Mouse (Mus musculus) midbrain, postnatal 0 days (tissue): ENCODE data around the gene Gm17545. TPM values are rescaled to one million over a fixed set of nuclear protein-coding genes. Genes with fewer than 3 reads are reported as not detected.
A peak's percentile ranks its signal among the peaks of the same experiment; 100 is the strongest.

Experiments used
- ATAC-seq: fragments of 200-750 bp; cut with Nextera tagmentation; 2 replicates; pipeline ENCODE4 v1.8.0; 2017; ENCODE audit warnings: moderate number of reproducible peaks, mild to moderate bottlenecking, moderate TSS enrichment, moderate library complexity; ENCODE audit not compliant: low FRiP score
- DNase-seq: peaks from one replicate; pipeline ENCODE4 v3.0.0-alpha.2; 2015; ENCODE audit warnings: low spot score
- H3K27ac ChIP-seq: fragments of 300-500 bp; sonication (generic); 2 replicates; pipeline ENCODE4 v1.5.1; 2014; ENCODE audit warnings: low read depth, mild to moderate bottlenecking, low read length, mixed read lengths
- H3K27me3 ChIP-seq: fragments of 300-500 bp; sonication (generic); 2 replicates; pipeline ENCODE4 v1.6.1; 2014; ENCODE audit warnings: low read length, control low read depth, mixed read lengths; ENCODE audit not compliant: insufficient read depth
- H3K36me3 ChIP-seq: fragments of 300-500 bp; sonication (generic); 2 replicates; pipeline ENCODE4 v1.6.1; 2014; ENCODE audit warnings: low read length, control low read depth, mixed read lengths; ENCODE audit not compliant: insufficient read depth
- H3K4me1 ChIP-seq: fragments of 300-500 bp; sonication (generic); 2 replicates; pipeline ENCODE4 v1.6.1; 2014; ENCODE audit warnings: mild to moderate bottlenecking, control low read depth, antibody characterized with exemption, low read length, mixed read lengths; ENCODE audit not compliant: insufficient read depth
- H3K4me2 ChIP-seq: fragments of 300-500 bp; sonication (generic); 2 replicates; pipeline ENCODE4 v1.6.1; 2014; ENCODE audit warnings: low read depth, mild to moderate bottlenecking, low read length, mixed read lengths; ENCODE audit not compliant: poor library complexity, severe bottlenecking
- H3K4me3 ChIP-seq: fragments of 300-500 bp; sonication (generic); 2 replicates; pipeline ENCODE4 v1.5.1; 2014; ENCODE audit warnings: low read depth, mild to moderate bottlenecking, low read length, moderate library complexity
- H3K9ac ChIP-seq: fragments of 300-500 bp; sonication (generic); replicated peaks from 2 replicates; pipeline ENCODE4 v1.6.1; 2014; ENCODE audit warnings: mild to moderate bottlenecking, low read length, moderate library complexity, mixed read lengths; ENCODE audit not compliant: poor library complexity, severe bottlenecking
- H3K9me3 ChIP-seq: fragments of 300-500 bp; sonication (generic); 2 replicates; pipeline ENCODE4 v1.6.1; 2016; ENCODE audit warnings: low read length, control low read depth
- CTCF ChIP-seq: IDR thresholded peaks from 2 replicates; pipeline ENCODE4 v1.5.1; 2016; ENCODE audit warnings: antibody characterized with exemption, mild to moderate bottlenecking
- WGBS: fragments of 180-500 bp; shearing (Covaris S2); extraction: QIAGEN DNeasy Blood & Tissue Kit; methylation state at CpG from one replicate; pipeline ENCODE4 v1.1.7; 2014; 5-methylcytosine and 5-hydroxymethylcytosine counted together
- polyA plus RNA-seq: library from polyadenylated mRNA; unstranded; fragments of >200 nt; fragmentation: Nextera tagmentation; extraction: Ambion mirVana; gene quantifications from 2 replicates; pipeline ENCODE4 v1.2.1, GENCODE M21; 2015
- total RNA-seq: library from RNA; depleted of rRNA; stranded (reverse); fragments of >200 nt; gene quantifications from 2 replicates; pipeline ENCODE4 v1.2.3, GENCODE M21; 2014

The Gm17545 gene
- total and polyA plus RNA-seq, 2 experiments from 2014 or later, result not detected

DNA sequence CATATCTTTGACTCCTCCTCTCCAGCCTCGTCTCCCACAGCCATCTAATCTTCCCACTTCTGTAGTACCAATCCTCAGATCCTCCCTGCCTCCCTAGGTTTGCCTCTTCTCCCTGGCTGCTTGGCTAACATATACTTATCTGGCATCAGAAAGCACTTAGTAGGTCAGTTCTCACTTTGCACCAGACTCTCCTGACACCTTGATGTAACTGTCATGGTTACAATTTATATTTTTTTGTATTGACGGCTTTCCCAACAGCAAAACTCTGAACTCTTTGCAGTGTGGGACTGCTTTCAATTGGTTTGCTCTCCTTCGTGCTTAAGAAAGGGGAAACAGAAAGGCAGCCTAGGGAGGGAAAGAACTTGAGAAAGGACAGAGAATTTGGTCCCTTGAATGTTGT, 37.9 kb upstream of the Gm17545 start:
- 81% methylated on average over 3 of the region's 3 CpGs for WGBS
- no peak for TF ChIP-seq CTCF
- H3K4me1 ChIP-seq, result 0 out of 2 replicates have a peak, but pooled peaks cover 3% of the 10 kb centered on the region
- no peaks in the 10 kb centered on the region for H3K36me3 ChIP-seq
- no peak overlapping the region for H3K9ac ChIP-seq
- H3K27ac ChIP-seq, result no peak overlapping the region
- ATAC-seq (no peak), DNase-seq (no peak)
- no peaks in the 10 kb centered on the region for H3K27me3 ChIP-seq
- no peak overlapping the region for H3K4me3 ChIP-seq
- no peaks in the 10 kb centered on the region for H3K9me3 ChIP-seq
- no peak overlapping the region for H3K4me2 ChIP-seq

DNA sequence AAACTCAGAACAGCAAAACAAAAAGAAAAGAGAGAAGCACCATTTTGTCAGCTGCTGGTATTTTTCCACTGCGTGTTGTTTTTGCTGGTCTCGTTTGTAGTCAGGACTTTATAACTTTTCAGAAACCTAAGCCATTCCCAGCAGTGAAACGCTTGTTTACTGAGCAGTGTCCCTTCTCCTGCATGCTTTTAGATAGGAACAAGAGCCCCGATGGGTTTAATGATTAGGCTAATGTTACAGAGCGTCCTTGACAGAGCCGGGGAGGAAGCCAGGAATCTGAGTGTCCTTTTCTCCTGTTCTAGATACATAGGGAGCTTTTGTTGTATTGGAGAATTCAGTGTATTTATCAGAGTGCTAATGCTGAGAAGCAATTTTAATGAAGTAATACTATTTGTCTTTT, 36.5 kb upstream of the Gm17545 start:
- 0 out of 2 replicates have a peak, but pooled peaks cover 3% of the 10 kb centered on the region for H3K4me1 ChIP-seq
- DNase-seq (no peak), ATAC-seq (no peak)
- H3K27me3 ChIP-seq, result no peaks in the 10 kb centered on the region
- no peak overlapping the region for H3K9ac ChIP-seq
- H3K9me3 ChIP-seq, result no peaks in the 10 kb centered on the region
- H3K27ac ChIP-seq, result no peak overlapping the region
- no peaks in the 10 kb centered on the region for H3K36me3 ChIP-seq
- H3K4me2 ChIP-seq, result no peak overlapping the region
- 56% methylated on average over 6 of the region's 6 CpGs for WGBS
- no peak overlapping the region for H3K4me3 ChIP-seq
- TF ChIP-seq CTCF, result no peak

DNA sequence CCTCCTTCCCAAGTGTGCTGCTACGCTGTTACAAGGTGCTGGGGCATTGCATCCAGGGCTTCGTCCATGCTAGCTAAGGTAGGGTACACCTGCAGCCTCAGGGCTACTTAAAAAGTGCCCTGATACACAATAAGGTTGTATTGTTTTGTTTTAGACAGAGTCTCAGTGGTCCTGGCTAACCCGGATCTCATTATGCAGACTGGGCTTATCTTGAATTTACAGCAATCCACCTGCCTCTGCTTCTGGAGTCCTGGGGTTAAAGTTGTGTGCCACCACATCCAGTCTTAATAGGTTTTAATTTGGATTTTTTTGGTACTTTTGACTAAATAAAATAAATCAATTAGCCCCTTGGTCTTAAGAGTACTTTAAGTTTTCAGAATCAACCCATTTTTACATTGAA, 34.2 kb upstream of the Gm17545 start:
- H3K27me3 ChIP-seq, result no peaks in the 10 kb centered on the region
- H3K36me3 ChIP-seq, result no peaks in the 10 kb centered on the region; the same call in none of the 2 replicates
- H3K9ac ChIP-seq, result no peak overlapping the region
- no peaks in the 10 kb centered on the region for H3K9me3 ChIP-seq
- no peaks in the 10 kb centered on the region for H3K4me1 ChIP-seq
- no peak overlapping the region for H3K27ac ChIP-seq
- WGBS, result 72% methylated on average over 3 of the region's 3 CpGs
- no peak for TF ChIP-seq CTCF
- ATAC-seq, result no peak
- no peak overlapping the region for H3K4me3 ChIP-seq
- DNase-seq, result no peak
- H3K4me2 ChIP-seq, result no peak overlapping the region

DNA sequence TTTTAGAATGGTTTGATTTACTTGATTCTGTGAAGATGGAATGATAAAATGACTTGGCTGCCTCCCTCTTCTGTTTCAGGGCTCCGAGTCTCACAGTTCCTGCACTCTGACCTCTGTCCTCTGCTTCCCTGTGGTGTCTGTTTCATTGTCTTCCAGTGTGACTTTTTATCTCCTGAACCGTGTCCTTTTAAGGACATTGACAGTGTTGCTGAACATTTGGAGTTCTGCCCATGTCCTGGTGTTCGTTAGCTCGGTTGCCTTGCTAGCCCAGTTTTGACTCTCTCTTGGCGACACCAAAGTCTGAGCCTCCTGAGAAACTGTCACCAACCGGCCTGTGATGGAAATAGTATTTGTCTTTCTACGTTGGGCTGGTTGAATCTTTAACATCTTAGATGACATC, 33.6 kb upstream of the Gm17545 start:
- whole genome bisulfite sequencing, result 31% methylated on average over 7 of the region's 7 CpGs
- Histone ChIP-seq H3K9me3 (no peaks in the 10 kb centered on the region), H3K36me3 (no peaks in the 10 kb centered on the region; the same call in none of the 2 replicates), H3K27ac (no peak overlapping the region), H3K4me2 (no peak overlapping the region), H3K27me3 (no peaks in the 10 kb centered on the region), H3K4me3 (no peak overlapping the region), H3K9ac (no peak overlapping the region), H3K4me1 (no peaks in the 10 kb centered on the region)
- peak; percentile 45 for DNase-seq
- no peak for ATAC-seq
- no peak for TF ChIP-seq CTCF

DNA sequence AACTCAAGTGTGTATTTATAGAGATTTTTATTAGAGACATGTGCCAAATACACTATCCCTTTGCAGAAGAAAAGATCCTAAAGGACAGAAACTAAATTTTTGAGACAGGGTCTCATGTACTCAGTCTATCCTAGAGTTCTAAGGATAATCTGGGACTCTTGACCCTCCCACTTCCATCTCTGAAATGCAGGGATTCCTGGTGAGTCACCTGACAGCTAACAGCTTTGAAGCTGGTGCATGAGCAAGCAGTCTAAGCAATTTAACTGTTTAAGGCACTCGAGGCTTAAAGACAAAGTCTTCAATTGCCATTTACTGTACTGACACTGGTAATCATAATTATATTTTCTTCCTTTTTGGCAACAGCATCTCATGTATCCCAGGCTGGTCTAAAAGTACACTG, 31.5 kb upstream of the Gm17545 start:
- DNase-seq (no peak), ATAC-seq (no peak)
- Histone ChIP-seq H3K36me3 (no peaks in the 10 kb centered on the region; the same call in none of the 2 replicates), H3K27me3 (no peaks in the 10 kb centered on the region), H3K27ac (no peak overlapping the region), H3K9me3 (no peaks in the 10 kb centered on the region), H3K4me1 (no peaks in the 10 kb centered on the region), H3K9ac (no peak overlapping the region), H3K4me2 (no peak overlapping the region), H3K4me3 (no peak overlapping the region)
- TF ChIP-seq CTCF, result no peak
- WGBS, result 72% methylated on average over 1 of the region's 1 CpGs

DNA sequence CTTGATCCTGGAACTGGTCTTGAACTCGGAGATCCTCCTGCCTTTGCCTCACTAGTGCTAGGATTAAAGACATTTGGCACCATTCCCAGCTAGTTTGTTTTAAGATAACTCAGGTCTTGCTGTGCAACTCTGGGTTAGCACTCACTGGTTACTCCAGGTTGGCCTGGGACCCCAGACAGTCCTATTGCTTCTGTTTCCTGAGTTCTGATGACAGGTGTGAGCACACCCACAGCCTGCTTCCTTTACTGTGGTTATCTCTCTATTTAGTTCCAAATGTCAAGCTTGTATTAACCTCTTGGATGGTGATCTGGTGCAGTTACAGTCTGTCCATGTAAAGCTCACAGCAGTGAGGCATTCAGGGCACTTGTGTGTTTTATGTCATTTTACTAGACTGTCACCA, 30.6 kb upstream of the Gm17545 start:
- TF ChIP-seq CTCF, result no peak
- Histone ChIP-seq H3K36me3 (no peaks in the 10 kb centered on the region; the same call in none of the 2 replicates), H3K4me2 (no peak overlapping the region), H3K4me1 (no peaks in the 10 kb centered on the region), H3K27me3 (no peaks in the 10 kb centered on the region), H3K27ac (no peak overlapping the region), H3K9ac (no peak overlapping the region), H3K9me3 (no peaks in the 10 kb centered on the region), H3K4me3 (no peak overlapping the region)
- DNase-seq, result no peak
- no peak for ATAC-seq
- WGBS, result 76% methylated on average over 1 of the region's 1 CpGs
